Mouse (Mus musculus) forebrain, embryonic 13.5 days (tissue): ENCODE measurements around the gene AA986860. TPM values are rescaled to one million over a fixed set of nuclear protein-coding genes. Genes with fewer than 3 reads are reported as not detected.

Source experiments
- ATAC-seq: fragments of 200-750 bp; cut with Nextera tagmentation; 2 replicates; pipeline ENCODE4 v1.8.0; 2017
- H3K27ac ChIP-seq: fragments of 300-500 bp; sonication (generic); 2 replicates; pipeline ENCODE4 v1.5.1; 2015; ENCODE audit warnings: inconsistent platforms, mild to moderate bottlenecking, moderate library complexity
- H3K27me3 ChIP-seq: fragments of 300-500 bp; sonication (generic); 2 replicates; pipeline ENCODE4 v1.6.1; 2015; ENCODE audit warnings: mild to moderate bottlenecking, inconsistent platforms
- H3K36me3 ChIP-seq: fragments of 300-500 bp; sonication (generic); 2 replicates; pipeline ENCODE4 v1.6.1; 2015; ENCODE audit warnings: mild to moderate bottlenecking, inconsistent platforms; ENCODE audit not compliant: poor library complexity, severe bottlenecking
- H3K4me1 ChIP-seq: fragments of 300-500 bp; sonication (generic); 2 replicates; pipeline ENCODE4 v1.6.1; 2015; ENCODE audit warnings: inconsistent platforms
- H3K4me2 ChIP-seq: fragments of 300-500 bp; sonication (generic); 2 replicates; pipeline ENCODE4 v1.6.1; 2015; ENCODE audit warnings: inconsistent platforms, mild to moderate bottlenecking, moderate library complexity
- H3K4me3 ChIP-seq: fragments of 300-500 bp; sonication (generic); 2 replicates; pipeline ENCODE4 v1.5.1; 2015; ENCODE audit warnings: mild to moderate bottlenecking, inconsistent platforms
- H3K9ac ChIP-seq: fragments of 300-500 bp; sonication (generic); 2 replicates; pipeline ENCODE4 v1.6.1; 2015; ENCODE audit warnings: mild to moderate bottlenecking, inconsistent platforms
- H3K9me3 ChIP-seq: fragments of 300-500 bp; sonication (generic); replicated peaks from 2 replicates; pipeline ENCODE4 v1.6.1; 2016; ENCODE audit warnings: inconsistent platforms
- WGBS: fragments of 180-500 bp; shearing (Covaris S2); methylation state at CpG from one replicate; pipeline ENCODE4 v1.1.7; 2015; 5-methylcytosine and 5-hydroxymethylcytosine counted together
- polyA plus RNA-seq: library from polyadenylated mRNA; unstranded; fragments of >200 nt; fragmentation: Nextera tagmentation; extraction: Ambion mirVana; gene quantifications from 2 replicates; pipeline ENCODE4 v1.2.1, GENCODE M21; 2015

Gene AA986860
- 0.32 and 0.38 TPM in 2 replicates for polyA plus RNA-seq

DNA sequence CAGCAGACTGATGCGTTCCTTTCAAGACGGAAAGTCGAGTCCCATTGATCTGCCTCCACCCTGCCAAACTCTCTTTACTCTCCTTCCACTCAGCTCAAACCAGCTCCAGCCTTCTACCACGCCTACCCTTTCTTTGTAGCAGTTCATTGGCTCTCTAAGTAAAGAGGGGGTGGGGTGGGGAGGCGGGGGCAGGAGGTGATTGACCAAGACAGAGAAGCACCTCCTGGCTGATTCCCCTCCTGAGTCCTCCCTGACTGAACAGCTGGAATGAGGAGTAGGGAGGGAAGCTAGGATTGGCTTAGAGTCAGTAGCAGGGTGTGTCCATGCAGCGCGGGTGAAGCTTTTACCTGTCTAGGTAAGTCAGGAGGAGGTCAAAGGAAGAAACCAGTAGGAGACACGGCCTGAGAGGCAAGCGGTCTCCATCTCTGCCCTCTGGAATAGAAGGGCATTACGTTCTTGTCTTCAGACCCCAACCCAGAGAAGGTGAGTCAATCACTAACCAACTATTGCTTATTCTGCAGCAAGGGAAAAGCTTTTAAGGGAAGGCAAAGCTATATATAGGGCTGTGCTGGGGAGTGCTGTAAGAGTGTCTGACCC, at the start of gene AA986860:
AA986860 (plus strand) TSS at position 236 of the 597 bp plus-strand sequence.
- Histone ChIP-seq H3K4me3 (no peak within 1 kb of the TSS), H3K9ac (no peak within 1 kb of the TSS), H3K4me1 (peaks cover 8% of the 10 kb centered on the region), H3K27me3 (no peaks in the 10 kb centered on the region), H3K9me3 (no peaks in the 10 kb centered on the region), H3K4me2 (0 out of 2 replicates have a peak within 1 kb of the TSS, but pooled peaks have one; percentile 14), H3K27ac (no peak within 1 kb of the TSS), H3K36me3 (no peaks in the 10 kb centered on the region)
- ATAC-seq: peak; percentile 36; the same call in 1 of the 2 replicates
- WGBS: 6% methylated on average over 10 of the region's 10 CpGs

DNA sequence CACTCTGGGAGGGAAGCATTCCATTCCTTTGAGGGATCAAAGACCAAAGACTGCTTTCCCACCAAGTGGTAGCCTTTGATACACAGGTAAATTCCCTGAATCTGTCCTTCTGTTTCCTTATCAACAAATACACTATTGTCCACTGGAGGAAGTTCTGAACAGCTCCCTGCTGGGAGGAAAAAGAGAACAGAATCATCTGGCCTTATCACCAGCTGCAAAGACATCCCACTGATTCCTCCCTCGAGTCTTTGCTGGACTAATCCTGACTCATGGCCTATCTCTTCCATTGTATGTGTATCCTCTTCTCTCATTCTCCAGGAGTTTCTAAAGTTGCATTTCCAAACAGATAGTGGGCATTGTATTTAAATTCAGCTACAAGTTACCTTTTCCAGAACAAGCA, 47.9 kb upstream of the AA986860 start:
- H3K9me3 ChIP-seq: no peaks in the 10 kb centered on the region
- no peaks in the 10 kb centered on the region for H3K27me3 ChIP-seq
- no peaks in the 10 kb centered on the region for H3K4me1 ChIP-seq
- H3K9ac ChIP-seq: no peak overlapping the region
- no peak overlapping the region for H3K4me2 ChIP-seq
- H3K36me3 ChIP-seq: peaks cover 12% of the 10 kb centered on the region; the same call in 1 of the 2 replicates
- 33% methylated on average over 1 of the region's 1 CpGs for WGBS
- no peak for ATAC-seq
- H3K4me3 ChIP-seq: no peak overlapping the region
- H3K27ac ChIP-seq: no peak overlapping the region

DNA sequence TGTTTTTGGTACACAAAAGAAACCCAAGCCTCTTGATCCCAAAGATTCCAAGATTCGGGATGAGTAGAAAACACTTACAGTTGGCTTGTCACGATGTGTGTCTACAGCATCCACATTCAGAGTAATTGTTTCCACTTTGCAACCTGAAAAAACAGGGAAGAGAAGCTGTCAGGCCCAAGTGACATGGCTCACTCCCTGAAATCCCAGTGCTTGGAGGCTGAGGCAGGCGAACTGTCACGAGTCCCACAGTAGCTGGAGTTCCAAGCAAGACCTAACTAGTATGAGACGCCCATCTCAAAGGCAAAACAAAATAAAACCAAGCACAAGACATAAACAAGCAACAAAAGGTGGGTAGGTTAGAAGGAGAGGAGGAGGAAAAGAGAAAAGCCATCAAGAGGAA, 33.2 kb upstream of the AA986860 start:
- H3K4me2 ChIP-seq: no peak overlapping the region
- no peak overlapping the region for H3K27ac ChIP-seq
- no peak overlapping the region for H3K4me3 ChIP-seq
- ATAC-seq: no peak
- 94% methylated on average over 5 of the region's 5 CpGs for WGBS
- H3K9me3 ChIP-seq: no peaks in the 10 kb centered on the region
- no peaks in the 10 kb centered on the region for H3K4me1 ChIP-seq
- no peaks in the 10 kb centered on the region for H3K27me3 ChIP-seq
- H3K9ac ChIP-seq: no peak overlapping the region
- peaks cover 65% of the 10 kb centered on the region for H3K36me3 ChIP-seq

DNA sequence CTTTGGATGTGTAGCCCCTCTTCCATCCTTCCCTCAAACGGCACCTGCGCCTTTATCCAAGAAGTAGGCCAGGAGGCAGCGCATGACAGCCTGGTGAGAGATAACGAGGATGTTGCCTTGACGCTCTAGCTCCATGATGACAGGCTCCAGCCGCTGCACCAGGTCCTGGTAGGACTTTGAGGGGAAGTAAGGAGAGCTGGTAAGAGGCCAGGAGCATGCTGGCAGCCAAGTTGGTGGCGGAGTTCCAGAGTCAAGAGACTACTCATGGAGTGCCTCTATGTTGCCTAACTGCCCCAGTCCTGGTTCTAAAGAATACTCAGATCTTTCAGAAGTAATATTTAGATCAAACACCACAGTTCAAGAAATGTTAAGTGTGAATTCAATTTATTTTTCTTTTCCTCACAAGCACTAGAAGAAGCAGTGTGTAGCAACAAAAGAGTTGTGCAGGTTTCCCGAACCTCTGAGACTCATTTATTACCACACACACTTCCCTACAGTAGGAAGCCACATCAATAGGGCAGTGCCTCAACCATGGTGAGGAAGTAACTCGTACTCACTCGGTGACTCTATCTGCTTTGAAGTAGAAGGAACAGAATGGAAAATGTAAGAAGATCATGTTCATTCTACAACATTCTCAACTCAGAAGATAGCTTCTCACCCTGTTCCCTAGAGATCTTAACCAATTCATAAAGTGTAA, 31.7 kb upstream of the AA986860 start:
- Histone ChIP-seq H3K4me2 (no peak overlapping the region), H3K4me1 (no peaks in the 10 kb centered on the region), H3K9ac (no peak overlapping the region), H3K27me3 (no peaks in the 10 kb centered on the region), H3K4me3 (no peak overlapping the region), H3K36me3 (peaks cover 77% of the 10 kb centered on the region), H3K27ac (no peak overlapping the region), H3K9me3 (no peaks in the 10 kb centered on the region)
- ATAC-seq: no peak
- 88% methylated on average over 10 of the region's 10 CpGs for WGBS

DNA sequence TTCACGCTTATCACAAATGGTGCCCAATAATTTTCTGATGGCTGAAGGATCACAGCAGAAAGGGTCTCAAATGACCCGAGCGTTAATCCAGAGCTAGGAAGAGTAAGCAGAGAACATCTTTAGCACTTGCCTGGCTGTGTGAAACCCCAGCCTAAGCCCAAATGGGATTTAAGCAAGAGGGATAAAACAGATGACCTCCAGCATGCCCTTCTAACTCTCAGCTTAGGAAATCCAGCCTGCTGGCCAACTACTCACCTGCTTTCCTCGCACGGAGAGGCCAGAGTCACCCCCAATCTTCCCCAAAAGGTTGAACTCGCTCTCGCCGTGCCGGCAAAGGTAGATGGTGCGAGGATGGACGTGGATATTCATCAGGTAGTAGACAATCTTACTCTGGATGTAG, 29.8 kb upstream of the AA986860 start:
- no peak for ATAC-seq
- Histone ChIP-seq H3K4me1 (no peaks in the 10 kb centered on the region), H3K4me3 (no peak overlapping the region), H3K9me3 (no peaks in the 10 kb centered on the region), H3K27ac (no peak overlapping the region), H3K36me3 (peaks cover 91% of the 10 kb centered on the region), H3K27me3 (no peaks in the 10 kb centered on the region), H3K4me2 (no peak overlapping the region), H3K9ac (no peak overlapping the region)
- WGBS: 96% methylated on average over 11 of the region's 11 CpGs

DNA sequence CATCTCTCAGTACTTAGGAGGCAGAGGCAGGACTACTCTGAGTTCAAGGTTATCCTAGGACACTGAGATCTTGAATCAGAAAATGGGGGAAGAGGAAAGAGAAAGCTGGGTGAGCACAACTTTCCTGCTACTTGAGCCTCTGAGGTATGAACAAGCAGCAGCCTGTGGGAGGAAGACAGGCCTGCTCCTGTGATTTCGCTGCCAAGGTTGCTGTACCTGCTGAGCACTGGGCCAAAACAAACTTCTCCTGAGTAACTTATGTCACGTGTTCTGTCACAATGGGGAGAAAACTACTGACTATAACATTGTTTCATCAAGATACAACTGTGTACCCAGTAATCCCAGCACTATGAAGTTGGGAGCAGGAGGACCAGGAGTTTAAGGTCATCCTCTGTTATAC, 28.2 kb upstream of the AA986860 start:
- no peak overlapping the region for H3K4me2 ChIP-seq
- H3K36me3 ChIP-seq: peaks cover 83% of the 10 kb centered on the region
- no peaks in the 10 kb centered on the region for H3K9me3 ChIP-seq
- H3K27ac ChIP-seq: no peak overlapping the region
- H3K4me3 ChIP-seq: no peak overlapping the region
- WGBS: 84% methylated on average over 2 of the region's 2 CpGs
- ATAC-seq: no peak
- H3K4me1 ChIP-seq: no peaks in the 10 kb centered on the region
- H3K9ac ChIP-seq: no peak overlapping the region
- no peaks in the 10 kb centered on the region for H3K27me3 ChIP-seq

DNA sequence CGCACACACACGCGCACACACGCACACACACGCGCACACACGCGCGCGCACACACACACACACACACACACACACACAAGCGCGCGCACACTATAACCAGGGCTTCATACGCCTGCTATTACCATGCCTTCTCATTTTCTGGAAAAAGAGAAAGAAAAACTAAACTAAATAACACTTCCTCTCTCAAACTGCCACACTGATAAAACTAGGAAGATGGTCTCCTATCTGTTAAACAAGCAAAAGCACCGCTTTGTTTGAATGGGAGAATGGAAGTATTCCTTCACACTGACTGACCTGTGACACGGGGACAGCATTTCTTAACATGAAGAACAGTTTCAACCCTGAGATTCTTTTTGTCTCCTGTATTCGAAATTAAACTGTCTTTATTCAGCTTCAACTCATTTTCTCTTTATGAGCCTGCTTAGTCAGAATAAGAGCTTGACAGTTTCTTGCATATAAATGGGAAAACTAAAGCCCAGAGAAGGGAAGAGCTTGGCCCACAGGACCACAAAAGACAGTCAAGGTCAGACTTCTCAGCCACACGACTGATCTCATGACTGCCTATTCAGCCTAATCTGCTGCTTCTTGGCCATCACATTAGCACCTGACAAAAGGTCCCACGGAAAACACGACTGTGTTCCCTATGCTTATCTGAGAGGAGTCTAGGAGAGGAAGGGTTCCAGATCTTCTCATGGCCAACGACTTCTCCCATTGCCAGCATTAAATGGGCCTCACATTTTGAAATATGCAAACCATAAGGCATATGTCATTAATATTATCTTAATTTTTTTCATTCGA, 21.3 kb upstream of the AA986860 start:
- H3K9ac ChIP-seq: no peak overlapping the region
- ATAC-seq: no peak
- no peak overlapping the region for H3K4me3 ChIP-seq
- H3K4me2 ChIP-seq: no peak overlapping the region
- no peak overlapping the region for H3K27ac ChIP-seq
- WGBS: 91% methylated on average over 22 of the region's 22 CpGs
- H3K4me1 ChIP-seq: no peaks in the 10 kb centered on the region
- H3K36me3 ChIP-seq: peaks cover 30% of the 10 kb centered on the region
- H3K9me3 ChIP-seq: no peaks in the 10 kb centered on the region
- H3K27me3 ChIP-seq: no peaks in the 10 kb centered on the region

DNA sequence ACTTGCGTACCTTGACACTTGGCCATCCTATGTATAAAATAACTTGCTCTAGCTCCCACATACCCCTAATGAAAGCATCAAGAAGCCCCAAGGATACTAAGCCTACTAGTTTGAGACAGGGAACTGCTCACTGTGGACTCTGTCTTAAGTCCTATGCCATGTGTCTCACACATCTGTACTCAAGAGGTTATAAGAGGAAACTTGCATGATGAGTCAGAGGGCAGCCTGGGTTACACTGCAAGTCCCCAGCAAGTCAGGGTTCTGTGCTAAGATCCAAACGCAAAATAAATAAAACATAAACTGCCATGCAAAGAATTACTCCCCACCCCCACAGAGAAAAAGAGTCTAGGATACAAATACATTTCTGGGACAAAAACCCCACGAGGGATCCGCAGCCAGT, 17.7 kb upstream of the AA986860 start:
- H3K27ac ChIP-seq: no peak overlapping the region
- peaks cover 11% of the 10 kb centered on the region for H3K36me3 ChIP-seq
- no peaks in the 10 kb centered on the region for H3K27me3 ChIP-seq
- ATAC-seq: no peak
- H3K9me3 ChIP-seq: no peaks in the 10 kb centered on the region
- peaks cover 13% of the 10 kb centered on the region for H3K4me1 ChIP-seq
- no peak overlapping the region for H3K4me2 ChIP-seq
- H3K9ac ChIP-seq: no peak overlapping the region
- no peak overlapping the region for H3K4me3 ChIP-seq
- 77% methylated on average over 4 of the region's 4 CpGs for WGBS

DNA sequence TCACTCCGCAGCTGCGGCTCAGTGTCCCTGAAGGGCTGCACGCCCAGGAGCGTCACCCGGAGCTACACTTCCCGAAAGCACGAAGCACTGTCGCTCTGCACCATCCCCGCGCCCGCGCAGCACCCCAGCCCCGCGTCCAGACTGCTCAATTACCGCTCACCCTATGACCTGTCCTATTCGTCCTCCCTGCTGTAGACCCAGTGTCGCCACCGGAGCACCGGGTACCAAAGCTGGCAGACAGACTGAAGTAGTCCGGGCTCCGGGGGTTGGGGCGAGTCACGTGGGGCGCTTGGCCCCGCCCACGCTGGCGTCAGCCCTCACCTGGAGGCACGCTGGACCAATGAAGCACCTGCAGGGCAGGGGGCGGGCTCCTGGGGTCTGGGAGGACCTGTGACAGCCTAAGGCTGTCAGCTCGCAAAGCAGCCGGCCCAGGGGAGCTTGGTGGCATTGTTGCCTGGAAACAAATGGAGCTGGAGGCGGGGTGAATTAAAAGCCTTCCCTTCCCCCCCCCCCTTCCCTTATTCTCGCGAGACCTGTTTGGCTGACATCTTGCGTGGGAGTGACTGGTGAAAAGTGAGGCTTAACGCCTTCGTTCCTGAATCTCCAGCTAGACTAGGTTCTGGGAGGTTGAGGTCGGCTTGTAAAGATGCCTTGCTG, 16.1 kb upstream of the AA986860 start, which contains the start of gene Gm29427:
Gm29427 (minus strand) TSS at position 239 of the 657 bp plus-strand sequence.
- Histone ChIP-seq H3K27ac (peak within 1 kb of the TSS; percentile 78), H3K9ac (peak within 1 kb of the TSS; percentile 96), H3K27me3 (no peaks in the 10 kb centered on the region), H3K4me3 (peak within 1 kb of the TSS; percentile 87), H3K4me2 (peak within 1 kb of the TSS; percentile 86), H3K9me3 (no peaks in the 10 kb centered on the region), H3K36me3 (peaks cover 10% of the 10 kb centered on the region; the same call in 1 of the 2 replicates), H3K4me1 (peaks cover 18% of the 10 kb centered on the region)
- ATAC-seq: peak; percentile 92
- WGBS: under 1% methylated on average over 35 of the region's 38 CpGs

DNA sequence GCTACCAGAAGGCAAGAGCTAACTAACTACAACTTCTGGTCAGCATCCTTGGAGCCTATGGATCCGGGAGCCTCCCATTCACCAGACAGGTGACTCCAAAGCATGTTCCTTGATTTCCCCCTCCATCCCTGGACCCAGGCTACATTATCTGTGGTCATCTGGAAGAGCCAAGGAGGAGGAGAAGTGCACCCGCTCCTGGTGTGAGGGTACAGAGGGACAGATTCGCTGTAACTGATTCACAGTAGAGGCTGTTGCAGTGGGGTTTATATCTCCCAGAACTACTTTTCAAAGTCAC, 15.6 kb upstream of the AA986860 start:
- Histone ChIP-seq H3K4me3 (peak overlapping the region; percentile 87), H3K9ac (peak overlapping the region; percentile 96), H3K36me3 (peaks cover 9% of the 10 kb centered on the region; the same call in 1 of the 2 replicates), H3K27ac (peak overlapping the region; percentile 78), H3K9me3 (no peaks in the 10 kb centered on the region), H3K4me1 (peaks cover 18% of the 10 kb centered on the region), H3K4me2 (peak overlapping the region; percentile 86), H3K27me3 (no peaks in the 10 kb centered on the region)
- no peak; the same call in none of the 2 replicates for ATAC-seq
- WGBS: 0% methylated on average over 3 of the region's 3 CpGs

DNA sequence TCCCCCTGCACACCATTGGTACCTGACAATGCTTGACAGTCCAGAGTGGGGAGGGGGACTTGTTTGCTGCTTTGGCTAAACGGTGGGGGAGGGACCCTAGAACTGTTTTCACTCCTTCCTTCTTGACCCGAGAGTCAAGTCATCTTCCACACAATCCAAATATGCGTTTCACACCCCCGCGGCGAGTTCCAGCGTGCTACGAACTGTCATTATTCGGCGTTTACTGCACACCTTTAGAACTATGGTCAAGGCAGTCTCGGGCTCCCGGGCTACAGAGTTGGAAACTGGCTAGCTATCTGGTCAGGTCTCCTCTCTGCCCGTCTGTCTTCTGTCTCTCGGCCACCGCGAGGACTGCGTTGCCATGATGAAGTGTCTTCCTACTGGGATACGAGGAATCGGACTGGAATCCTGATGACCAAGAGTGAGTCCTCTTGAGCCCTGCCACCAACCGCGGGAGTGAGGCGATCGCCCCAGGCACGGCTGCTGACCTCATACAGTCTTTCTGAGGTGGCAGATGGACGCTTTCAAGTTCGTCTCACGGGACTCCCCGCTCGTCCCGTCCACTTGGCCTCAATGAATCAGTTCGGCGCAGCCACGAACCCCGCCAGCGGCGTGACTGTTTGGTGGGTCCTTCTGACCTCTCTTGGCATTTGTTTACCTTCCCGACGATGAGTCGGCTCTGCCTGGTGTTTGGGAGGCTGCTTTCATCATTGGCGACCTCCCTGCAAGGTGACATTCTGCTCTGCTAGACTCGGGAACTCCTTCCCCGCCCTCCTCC, 15.1 kb upstream of the AA986860 start:
- H3K27me3 ChIP-seq: no peaks in the 10 kb centered on the region
- peak overlapping the region; percentile 87 for H3K4me3 ChIP-seq
- H3K9ac ChIP-seq: peak overlapping the region; percentile 96
- under 1% methylated on average over 42 of the region's 42 CpGs for WGBS
- peak; percentile 3 for ATAC-seq
- peaks cover 18% of the 10 kb centered on the region for H3K4me1 ChIP-seq
- H3K4me2 ChIP-seq: peak overlapping the region; percentile 86
- no peaks in the 10 kb centered on the region for H3K9me3 ChIP-seq
- peak overlapping the region; percentile 78 for H3K27ac ChIP-seq
- H3K36me3 ChIP-seq: peaks cover 9% of the 10 kb centered on the region; the same call in 1 of the 2 replicates
